Mouse (Mus musculus) cerebellum, adult 2 months (tissue): ENCODE data around the gene Sh2b3.

Source experiments
- CTCF ChIP-seq: fragments of 200-500 bp; IDR thresholded peaks from 2 replicates; pipeline ENCODE4 v1.5.1; 2011; ENCODE audit warnings: low read depth, mild to moderate bottlenecking, control low read depth, low read length, moderate library complexity, borderline replicate concordance; ENCODE audit not compliant: insufficient read depth
- POLR2A ChIP-seq: fragments of 200-500 bp; IDR thresholded peaks from 2 replicates; pipeline ENCODE4 v1.6.1; 2011; ENCODE audit warnings: low read length, control low read depth, borderline replicate concordance; ENCODE audit not compliant: insufficient read depth

DNA sequence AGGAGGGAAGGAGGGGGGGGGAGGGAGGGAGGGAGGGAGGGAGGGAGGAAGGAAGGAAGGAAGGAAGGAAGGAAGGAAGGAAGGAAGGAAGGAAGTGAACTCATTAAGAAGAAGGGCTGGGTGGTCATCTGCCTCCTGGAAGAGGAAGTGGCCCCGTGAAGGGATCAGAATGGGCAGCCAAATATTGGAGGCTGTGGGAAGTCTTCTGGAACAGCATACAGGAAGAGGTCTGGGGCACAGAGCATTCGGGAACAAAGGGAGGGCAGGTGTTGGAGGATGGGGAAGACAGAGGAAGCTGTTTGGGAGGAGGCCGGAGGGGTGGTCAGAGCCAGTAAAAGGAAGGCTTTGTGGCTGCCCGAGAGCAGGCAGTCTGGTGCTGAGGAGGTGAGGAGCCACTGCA is 7.9 kb upstream of the Sh2b3 start:
- TF ChIP-seq CTCF (no peak), POLR2A (no peak)
